Mouse (Mus musculus) liver, postnatal 0 days (tissue): ENCODE results near the gene Ccdc71.

Experiments used
- CTCF ChIP-seq: sonication (generic); IDR thresholded peaks from 2 replicates; pipeline ENCODE4 v1.5.1; 2016; ENCODE audit warnings: antibody characterized with exemption, low read depth
- EP300 ChIP-seq: IDR thresholded peaks from 2 replicates; pipeline ENCODE4 v1.6.1; 2016; ENCODE audit warnings: antibody characterized with exemption, low read depth, mild to moderate bottlenecking

DNA sequence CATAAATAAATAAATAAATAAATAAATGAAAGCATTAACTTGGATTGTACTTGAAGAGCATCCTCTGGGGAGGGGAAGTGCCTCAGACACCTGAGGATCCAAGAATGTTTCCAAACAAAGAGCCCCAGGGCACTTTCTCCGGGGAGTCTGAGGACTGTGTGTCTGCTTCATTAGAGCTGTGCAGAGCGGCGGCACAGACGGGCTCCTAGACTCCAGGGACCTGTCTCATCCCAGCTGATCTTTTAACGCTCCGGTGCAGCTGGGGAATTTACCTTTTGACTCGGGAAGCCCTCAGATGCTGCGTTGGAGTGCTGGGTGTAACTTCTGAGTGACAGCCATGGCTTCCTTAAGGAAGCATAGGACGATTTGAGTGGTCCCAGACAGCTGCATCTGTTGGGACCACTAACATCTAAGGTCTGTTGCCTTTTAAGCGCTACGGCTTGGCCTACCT is 879 bp downstream of the Ccdc71 start, which contains the start of gene Klhdc8b:
- TF ChIP-seq CTCF (no peak), EP300 (no peak)
